Mouse (Mus musculus) right cerebral cortex, adult 2 months (tissue): ENCODE results near the gene C1ql1.

Experiments used
- DNase-seq, 2 experiments: peaks; one replicate each; pipeline ENCODE4 v3.0.0; 2021 to 2022; ENCODE audit warnings: low spot score in 2 of 2

C1ql1 gene

DNA sequence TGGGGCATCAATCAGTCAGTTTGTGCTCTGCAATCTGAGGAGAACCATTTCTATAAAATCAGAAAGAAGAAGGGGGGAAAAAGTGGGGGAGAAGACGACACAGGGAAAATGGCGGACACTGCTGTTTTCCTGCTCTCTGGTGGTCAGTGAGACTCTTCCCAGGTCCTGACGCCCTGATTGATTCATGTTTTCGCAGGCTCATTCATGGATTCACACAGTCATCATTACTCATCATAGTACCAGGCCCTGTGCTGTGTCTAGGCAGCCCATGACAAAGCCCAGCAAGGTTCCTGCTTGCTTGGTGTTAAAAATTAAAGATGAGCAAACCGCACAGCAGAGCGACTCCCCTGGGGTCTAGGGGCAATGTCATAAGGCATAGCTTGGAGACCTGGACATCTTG is 11.9 kb upstream of the C1ql1 start:
- DNase-seq, result no peak

DNA sequence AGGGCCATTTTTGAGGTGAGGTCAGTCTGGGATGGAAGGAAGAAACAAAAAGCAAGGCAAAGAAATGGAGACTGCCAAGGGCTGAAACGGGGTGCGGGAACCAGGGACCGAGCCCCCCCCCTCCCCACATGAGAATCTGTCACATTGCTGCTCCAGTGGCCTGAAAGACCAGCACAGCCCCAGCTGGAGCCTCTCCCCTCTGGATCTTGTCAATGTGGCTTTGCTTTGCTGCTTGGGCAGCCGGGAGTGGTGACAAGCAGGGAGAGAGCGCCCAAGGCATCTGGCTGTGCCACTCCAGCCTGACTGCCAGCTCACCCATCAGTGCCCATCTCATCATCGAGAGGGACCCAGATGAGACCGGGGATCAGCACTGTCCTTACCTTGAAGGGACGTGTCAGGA is 11.2 kb upstream of the C1ql1 start:
- DNase-seq, result no peak

DNA sequence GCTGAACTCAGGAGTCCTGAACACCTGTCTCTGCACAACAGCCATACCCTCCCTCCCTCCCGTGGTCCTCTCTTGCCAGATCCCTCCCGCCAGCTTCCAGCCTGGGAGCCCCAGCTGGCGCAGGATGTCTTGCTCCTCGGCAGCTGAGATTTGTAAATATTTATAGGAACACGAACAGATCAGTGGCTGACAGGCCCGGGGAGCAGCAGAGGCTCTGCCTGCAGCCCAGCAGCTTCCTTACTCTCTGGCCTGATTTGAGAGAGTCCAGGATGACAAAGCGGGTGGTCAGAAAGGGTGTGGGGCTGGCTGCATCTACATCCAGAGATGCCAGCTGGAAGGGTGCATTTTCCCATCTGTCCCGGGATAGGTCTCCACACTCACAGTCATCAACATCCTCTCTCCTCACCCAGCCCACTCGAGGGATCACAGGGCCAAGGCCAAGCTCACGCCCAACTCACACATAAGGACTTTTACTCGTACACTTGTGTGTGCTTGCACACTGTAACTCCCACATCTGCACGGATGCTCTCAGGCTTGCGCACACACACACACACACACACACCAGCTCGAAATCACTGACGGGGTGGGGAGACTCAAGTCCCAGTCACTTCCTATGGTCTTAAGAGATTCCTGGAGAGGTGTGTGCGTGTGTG is 10.6 kb upstream of the C1ql1 start:
- no peak for DNase-seq

DNA sequence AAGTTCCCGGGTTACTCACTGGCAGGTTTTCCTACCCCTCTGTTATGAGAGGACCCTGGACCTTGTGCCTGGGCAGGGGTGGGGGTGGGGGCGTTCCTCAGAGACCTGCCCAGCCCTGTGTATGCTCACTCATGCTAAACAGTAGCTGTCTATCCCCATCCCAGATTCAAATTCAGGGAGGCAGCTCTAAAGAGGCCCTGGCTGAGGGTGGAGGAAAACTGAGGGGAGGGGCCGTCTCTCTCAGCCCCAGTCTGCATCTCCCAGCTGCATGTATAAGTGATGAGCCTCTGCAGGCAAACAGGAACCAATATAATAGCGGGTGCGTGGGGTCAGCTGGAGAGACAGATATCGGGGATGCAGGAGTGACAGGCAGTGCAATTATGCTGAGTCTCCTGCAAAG is 6.4 kb upstream of the C1ql1 start:
- no peak for DNase-seq

DNA sequence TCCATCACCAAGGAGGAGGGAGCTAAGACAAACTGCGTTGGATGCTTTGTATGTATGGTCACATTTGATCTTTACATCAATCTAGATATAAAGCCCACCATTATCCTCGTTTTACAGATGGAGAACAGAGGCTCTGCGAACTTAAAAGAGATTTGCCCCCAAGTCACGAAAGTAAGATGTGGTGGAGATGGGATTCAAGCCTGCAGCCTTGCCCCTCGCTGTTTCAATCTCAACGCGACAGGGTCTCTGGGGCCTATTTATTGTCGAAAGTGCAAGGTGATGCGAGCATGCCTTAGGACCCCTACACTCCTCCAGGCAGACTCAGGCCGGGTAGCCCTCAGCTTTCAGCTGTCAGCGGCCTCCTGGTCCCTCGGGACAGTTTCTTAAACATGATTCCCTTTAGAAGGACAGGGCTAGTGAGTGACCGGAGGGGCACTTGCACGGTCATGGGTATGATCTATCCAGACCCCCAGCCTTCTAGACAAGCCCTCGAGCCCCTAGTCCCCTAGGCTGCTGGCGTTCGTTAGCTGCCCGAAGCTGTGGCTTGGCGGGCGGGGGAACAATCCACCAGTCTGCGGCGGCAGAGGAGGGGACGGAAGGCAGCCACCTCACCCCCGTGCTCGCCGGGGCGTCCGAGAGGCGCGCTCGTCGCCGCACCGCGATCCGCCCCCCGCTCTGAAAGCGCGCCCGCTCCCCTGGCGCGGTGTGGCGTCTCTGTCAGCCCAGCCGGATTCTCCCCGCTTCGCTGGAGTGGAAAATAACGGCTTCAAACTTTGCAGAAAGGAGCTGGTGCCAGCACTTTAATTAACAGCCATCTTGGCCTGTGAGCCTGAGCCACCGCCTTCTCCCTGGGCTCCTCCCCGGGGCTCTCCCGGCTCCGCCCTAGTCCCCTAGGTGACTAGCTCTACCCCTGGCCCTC is 1.8 kb upstream of the C1ql1 start:
- DNase-seq, result peak in 1 of 2 experiments; percentile 37

DNA sequence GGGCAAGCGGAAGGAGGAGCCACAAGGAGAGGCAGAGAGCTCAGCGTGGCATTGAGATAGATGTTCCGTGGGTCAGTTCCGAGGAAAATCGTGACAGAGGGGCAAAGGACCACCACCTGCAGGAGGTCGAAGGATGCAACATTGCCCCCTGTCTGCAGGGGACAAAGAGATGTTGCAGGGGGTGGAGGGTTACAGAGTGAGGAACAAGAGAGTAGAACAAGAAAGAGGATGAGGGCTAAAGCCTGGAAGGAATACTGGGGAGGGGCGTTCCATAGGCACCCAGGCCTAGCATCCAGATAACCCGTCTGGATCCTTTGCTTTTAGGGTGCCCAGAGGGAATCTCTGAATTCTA is 480 bp upstream of the C1ql1 start:
- no peak for DNase-seq

DNA sequence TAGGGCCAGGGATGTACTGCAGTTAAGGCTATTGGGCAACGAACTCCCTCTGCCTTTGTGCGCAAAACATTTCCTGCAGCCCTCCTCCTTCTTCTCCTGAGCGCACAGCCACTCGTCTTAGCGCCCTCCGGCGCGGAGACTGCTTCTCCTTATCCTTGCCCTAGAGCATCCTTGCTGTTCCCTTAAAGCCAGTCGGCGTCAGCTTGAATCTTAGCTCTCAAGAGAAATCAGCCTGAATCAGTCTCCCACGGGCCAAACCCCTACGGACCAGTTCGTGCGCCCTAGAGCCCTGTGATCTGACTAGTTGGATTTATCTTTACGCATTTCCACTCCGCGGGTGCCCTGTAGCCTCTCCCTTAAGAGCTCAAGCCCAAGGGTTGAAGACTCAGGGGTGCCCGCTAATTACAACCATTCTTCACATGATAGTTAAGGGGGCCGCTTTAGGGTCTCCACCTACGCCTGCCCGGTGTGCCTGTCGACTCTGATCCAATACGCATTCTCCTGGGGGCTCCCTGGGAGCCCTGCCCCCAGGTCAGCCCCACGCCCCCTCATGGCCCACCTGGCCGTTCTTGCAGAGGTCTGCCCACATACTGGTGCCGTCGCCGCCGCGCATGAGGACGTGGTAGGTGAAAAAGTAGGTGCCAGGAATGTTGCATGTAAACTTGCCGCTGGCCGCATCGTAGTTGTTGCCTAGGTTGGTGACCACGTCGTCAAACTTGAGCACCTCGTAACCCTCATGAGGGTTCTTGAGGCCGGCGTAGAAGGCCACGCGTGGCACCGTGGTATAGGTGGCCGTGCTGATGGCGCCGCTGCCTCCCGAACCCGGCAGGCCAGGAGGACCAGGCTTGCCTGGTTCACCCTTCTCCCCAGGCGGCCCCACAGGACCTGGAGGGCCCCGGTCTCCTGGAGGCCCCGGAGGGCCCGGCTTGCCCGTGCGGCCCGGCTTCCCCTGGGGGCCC is 903 bp downstream of the C1ql1 start:
- DNase-seq, result no peak

DNA sequence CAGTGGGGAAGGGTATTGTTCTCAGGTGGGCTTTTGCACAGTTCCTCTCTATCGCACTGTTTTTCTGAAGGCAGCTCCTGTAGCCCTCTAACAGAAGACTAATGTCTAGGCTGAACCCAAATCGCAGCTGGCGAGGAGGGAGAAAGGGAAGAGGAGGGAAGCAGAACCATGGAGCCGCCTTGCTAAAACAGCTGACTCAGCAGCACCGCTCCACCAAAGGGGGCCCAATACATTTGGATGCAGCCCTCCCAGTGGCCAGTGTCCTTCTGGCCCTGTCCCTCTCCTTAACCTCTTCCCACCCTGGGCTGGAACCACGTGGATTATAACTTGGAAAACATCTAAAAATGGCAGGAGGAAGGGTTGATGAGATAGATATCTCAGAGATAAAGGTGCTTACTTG is 5.3 kb downstream of the C1ql1 start:
- DNase-seq, result no peak

DNA sequence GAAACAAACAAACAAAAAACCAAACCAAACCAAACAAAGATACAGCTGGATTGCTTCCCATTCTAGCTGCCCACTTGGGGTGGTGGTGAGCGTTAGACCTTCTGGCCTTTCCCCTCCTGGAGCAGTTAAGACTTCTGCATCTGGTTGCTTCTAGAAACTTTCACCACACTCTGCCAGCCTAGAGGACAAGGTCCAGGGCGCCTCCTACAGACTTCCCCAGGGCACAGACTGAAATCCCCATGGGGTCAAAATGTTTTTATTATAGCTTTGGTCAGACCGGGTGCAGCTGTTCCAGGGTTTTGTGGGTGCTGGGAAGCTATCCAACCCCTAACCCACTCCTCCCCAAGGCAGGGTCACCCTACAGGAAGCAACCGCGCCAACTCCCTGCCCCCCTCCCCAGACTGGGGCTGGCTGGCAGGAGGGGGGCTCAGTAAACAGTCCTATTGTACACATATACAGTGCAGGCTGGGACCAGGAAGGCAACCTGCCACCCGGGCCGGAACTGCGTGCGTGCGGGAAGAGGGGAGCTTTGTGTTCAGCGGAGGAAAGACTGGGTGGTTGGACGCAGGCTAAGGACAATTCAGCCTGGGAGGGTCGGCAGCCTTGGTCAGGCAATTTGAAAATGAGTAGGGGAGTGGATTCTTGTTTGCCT is 7.3 kb downstream of the C1ql1 start:
- DNase-seq, result no peak

DNA sequence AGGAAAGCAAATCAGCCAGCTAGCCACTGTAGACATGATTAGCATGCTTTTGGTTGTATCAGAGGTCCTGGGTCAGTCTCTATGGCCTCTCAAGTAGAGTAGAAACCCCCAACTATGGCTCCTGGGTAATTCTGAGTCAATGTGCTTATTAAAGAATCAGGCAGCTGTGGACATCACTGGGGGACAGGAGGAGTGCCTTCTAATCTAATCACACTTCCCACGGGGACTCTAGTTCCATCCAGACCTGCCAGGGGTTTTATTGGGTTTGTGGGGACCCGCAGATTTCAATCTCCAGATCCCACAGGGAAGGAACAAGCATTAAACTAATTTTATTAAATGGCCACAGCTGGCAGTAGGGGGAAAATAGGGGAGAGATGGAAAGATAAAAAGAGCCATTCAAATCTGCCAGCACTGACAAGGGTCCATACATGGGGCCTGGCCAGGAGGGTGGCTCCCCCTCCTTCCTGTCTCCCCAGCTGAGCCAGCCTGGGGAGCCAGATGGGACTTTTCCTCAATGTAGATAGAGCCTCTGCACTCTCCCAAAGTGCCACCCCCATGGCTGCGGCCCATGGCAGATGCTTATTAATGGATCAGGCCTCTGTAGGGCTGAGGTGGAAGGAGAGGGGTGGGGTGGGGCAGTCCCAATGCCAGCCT is 8.8 kb downstream of the C1ql1 start:
- no peak for DNase-seq

DNA sequence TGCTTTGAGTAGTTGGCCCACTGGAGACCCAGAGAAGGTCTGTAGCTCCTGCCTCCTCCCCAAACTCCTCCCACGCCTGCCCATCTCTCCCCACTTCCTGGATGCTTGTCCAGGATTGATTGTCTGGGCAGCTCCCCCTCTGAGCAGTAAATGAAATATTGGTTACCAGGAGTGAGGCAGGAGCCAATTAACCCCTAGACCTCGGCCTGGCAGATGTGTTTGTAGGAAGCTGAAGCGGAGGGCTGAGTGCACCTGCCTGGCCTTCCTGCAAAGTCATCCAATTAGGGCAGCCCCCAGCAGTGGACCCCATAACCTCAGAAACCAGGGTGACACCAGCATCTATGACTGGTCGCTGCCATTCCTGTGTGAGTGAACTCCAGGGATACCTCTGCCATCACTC is 10.2 kb downstream of the C1ql1 start:
- DNase-seq, result no peak

DNA sequence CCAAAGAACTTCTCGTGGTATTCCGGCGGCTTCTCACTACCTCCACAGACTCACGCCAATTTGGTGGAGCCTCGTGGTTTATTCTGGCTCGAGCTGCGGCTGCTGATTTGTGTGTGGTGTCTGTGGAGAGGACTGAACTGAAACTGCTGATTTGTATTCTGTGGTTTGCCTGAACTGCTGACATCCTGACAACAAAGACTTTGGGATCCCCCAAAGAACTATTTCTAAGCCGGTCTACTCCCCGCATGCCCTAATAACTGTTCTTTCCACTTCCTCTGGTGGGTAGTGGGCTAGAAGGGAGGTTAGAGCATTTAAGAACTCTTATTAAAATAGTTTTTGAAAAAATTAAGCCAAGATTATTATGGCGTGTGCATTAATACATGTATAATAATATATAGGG is 15.8 kb downstream of the C1ql1 start:
- DNase-seq, result no peak

DNA sequence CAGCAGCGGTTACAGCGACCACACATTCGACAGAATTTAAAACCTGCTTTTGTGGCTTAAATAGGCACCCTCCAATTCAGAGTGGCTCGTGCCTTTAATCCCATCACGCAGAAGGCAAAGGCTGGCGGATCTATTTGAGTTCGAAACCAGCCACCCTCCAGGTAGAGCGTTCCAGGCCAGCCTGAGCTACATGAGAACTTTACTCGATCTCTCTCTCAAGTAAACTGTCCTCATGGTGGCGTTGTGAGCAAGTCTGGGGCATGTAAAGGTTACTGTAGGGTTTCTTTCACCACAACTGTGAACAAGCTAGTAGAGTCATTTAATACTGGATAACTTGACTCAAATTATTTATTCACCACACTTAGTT is 21.2 kb downstream of the C1ql1 start:
- no peak for DNase-seq

DNA sequence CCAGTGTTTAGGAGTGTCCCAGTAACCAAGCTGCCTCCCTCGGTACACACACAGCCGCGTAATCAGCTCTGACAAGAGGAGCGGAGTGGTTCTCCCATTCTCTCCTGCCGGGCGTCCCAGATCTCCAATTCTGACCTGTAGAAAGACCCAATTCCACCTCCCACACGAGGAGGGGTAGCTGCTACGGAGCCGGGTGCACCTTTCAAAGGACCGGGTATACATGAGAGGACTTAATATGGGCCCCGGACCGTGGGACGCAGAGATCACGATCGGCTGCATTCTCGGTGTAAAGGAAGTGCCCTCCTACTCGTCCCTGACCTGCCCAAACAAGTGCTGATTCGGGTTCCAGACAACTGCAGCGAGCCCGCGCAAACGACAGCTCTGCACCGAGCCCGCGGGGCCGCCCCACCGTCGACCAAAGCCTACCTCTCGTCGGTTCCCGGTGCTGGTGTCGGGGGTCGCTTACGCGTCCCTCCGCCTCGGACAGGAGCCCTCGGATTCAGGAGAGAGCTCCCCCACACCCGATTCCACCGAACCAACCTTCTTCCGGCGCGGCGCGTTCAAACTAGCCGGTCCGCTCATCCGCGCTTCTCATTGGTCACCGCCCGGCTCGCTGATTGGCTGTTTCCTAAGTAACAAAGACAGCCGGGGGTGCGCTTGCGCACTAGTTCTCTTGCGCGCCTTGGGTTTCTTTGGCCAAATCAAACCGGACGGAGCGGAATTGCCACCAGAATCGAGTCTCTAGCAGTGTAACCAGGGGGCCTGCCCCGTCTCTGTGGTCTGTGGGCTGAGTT is 21.7 kb downstream of the C1ql1 start, which contains the start of gene Kif18b:
TSS of gene Kif18b (minus strand) at position 568 of the 794 bp plus-strand sequence.
- DNase-seq, result peak; percentile 96 to 97

DNA sequence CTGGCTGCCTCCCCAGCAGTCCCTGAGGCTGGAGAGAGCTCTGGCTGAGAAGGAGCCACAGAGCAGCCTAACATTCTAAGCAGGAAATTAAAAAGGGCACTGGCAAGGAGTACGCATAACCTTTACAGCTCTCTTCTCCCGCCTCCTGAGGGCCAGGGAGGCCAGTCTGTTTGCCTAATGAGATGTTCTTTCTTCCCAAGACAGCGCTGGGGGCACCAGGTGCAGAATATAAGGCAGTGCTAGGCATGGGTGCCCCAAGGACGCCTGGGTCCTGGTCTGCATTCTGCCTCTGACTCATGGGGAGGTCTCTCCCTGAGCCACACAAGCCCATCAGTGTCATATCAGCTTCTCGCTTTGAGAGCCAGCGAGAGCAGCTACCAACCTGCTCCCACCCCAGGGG is 25.0 kb downstream of the C1ql1 start:
- no peak for DNase-seq

DNA sequence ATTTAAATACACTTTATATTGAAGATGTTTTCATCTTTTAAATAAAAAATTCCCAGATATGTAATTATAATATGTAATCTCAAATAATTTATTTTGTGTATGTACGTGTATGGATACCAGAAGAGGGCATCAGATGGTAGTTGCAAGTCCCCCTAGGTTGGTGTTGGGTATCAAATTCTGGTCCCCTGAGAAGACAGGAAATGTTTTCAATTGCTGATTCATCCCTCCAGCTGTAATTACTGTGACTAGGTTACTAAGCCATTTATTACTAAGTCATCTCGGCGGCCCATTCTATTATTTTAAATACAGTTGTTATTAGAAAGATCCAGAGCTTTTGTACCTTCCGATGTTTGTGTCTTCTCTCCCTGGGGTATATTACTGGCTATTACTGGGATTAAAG is 28.4 kb downstream of the C1ql1 start:
- no peak for DNase-seq

DNA sequence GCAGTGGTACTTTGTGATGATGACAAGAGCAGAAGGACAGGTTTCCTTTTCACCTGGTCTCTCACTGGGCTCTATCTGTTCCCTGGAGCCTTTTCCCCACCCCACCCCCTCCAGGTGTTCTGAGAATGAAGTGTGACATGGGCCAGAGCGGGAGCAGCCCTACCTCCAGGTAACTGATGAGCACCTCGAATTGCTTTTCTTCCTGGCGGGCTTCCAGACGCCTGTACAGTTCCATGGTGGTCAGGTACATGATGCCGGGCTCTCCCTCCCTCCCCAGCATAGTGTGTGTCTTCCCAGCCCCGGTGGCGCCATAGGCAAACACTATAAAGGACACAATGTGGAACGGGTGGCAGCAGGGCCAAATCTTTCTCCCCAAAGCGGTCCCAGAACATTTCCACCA is 31.1 kb downstream of the C1ql1 start:
- no peak for DNase-seq

DNA sequence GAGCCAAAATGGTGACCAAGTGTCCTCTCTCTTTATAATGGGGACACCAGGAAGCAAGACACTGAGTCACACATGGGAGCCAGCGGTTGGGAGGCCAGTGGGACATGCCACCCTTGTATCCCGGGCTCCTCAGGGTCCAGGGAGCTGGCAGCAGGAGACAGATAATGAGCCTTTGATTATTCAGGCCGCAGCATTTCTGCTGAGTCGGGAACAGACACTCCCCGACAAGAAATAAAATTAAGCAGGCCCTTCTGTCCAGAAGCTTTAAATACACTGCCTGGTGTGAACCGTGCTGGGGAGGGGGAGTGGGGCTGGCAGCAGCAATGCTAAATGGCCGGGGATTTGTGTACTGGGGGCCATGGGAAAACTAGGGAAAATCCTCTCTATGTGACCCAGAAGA is 35.1 kb downstream of the C1ql1 start:
- no peak for DNase-seq

DNA sequence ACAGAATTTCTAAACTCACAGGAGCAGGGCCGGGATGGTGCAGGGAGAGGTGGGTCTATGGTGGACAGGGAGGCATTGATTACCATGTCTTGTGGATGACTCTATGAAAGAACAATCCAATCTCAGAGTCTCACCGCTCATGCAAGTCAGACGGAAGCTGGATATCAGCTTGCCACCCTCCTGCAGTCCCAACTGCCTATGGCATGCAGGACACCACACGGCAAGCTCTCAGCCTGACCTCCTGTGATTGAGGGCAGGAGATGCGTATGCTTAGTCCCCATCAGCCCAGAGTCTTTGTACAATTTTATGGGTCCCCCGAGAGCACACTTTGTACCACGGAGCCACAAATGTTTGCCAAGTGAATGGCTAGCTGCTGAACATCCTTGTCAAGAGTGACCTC is 42.8 kb downstream of the C1ql1 start:
- no peak for DNase-seq

DNA sequence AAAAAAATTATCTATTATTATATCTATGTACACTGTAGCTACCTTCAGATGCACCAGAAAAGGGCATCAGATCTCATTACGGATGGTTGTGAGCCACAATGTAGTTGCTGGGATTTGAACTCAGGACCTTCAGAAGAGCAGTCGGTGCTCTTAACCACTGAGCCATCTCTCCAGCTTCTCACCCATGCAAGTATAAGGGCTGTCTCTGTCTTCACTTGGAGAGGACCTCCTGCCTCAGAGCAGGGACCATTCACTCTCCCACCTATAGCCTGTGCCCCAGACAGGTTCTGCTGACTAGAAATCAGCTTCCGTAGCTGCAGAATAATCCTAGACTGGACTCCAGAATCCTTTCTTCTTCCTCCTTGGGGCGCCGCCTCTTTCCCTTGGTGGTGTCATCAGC is 44.4 kb downstream of the C1ql1 start:
- no peak for DNase-seq
